Mouse (Mus musculus): ENCODE measurements around the gene Castor1. TPM values are rescaled to one million over a fixed set of nuclear protein-coding genes. Genes with fewer than 3 reads are reported as not detected.
A peak's percentile ranks its signal among the peaks of the same experiment; 100 is the strongest.

Castor1 gene
- polyA plus RNA-seq, 1 experiment from 2014 or later, result 10.3 TPM

DNA sequence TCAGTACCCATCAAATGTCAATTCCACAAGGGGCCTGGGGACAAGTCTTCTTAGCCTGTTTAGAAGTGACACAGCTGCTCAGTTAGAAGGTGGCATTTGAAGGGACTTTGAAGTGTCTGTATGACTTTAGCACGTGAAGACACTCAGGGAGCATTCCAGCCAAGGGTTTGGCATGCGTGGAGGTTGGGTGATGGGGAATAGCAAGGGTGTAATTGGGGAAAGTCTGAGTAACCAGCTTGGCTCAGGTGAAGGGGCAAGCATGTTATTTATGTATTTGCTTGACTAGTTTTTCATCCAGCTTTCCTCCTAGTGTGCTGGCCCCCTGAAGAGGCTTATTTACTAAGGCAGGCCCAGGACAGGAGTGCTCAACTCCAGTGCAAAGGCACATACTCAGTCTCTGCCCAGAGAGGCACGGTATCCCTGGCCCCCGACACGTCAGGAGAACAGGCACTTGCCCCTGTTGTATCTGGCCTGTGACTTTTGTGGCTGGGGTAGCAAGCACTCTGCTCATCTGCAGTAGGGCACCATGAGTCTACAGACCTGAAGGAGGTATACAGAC is 12.8 kb upstream of the Castor1 start:
- H3K9me3 ChIP-seq (ENCODE audit: control insufficient read depth), result no peaks in the 10 kb centered on the region
- no peak overlapping the region for H3K4me2 ChIP-seq (replicated peaks; ENCODE audit: low read depth)
- no peak for ATAC-seq
- no peaks in the 10 kb centered on the region for H3K27me3 ChIP-seq (replicated peaks; ENCODE audit: control insufficient read depth, insufficient read depth, low read length)
- H3K36me3 ChIP-seq (ENCODE audit: control insufficient read depth, insufficient read depth), result peaks cover 44% of the 10 kb centered on the region
- no peak overlapping the region for H3K4me3 ChIP-seq (ENCODE audit: low read depth, low read length)
- H3K4me1 ChIP-seq (replicated peaks; ENCODE audit: control insufficient read depth, insufficient read depth, low read length), result peaks cover 3% of the 10 kb centered on the region; the same call in 1 of the 2 replicates
- no peak overlapping the region for H3K27ac ChIP-seq (ENCODE audit: low read depth, low read length)
- no peak overlapping the region for H3K9ac ChIP-seq (ENCODE audit: low read depth, low read length)
- no peak for TF ChIP-seq CTCF (IDR thresholded peaks at IDR 0.05; ENCODE audit: low read depth)
- WGBS, result 80% methylated on average over 5 of the region's 5 CpGs

- Histone ChIP-seq H3K36me3 (ENCODE audit: control insufficient read depth, insufficient read depth) (peaks cover 51% of the 10 kb centered on the region), H3K27me3 (replicated peaks; ENCODE audit: control insufficient read depth, insufficient read depth, low read length) (no peaks in the 10 kb centered on the region), H3K9ac (ENCODE audit: low read depth, low read length) (no peak overlapping the region), H3K4me3 (ENCODE audit: low read depth, low read length) (no peak overlapping the region), H3K9me3 (ENCODE audit: control insufficient read depth) (no peaks in the 10 kb centered on the region), H3K4me1 (replicated peaks; ENCODE audit: control insufficient read depth, insufficient read depth, low read length) (peaks cover 3% of the 10 kb centered on the region; the same call in 1 of the 2 replicates), H3K27ac (ENCODE audit: low read depth, low read length) (no peak overlapping the region), H3K4me2 (replicated peaks; ENCODE audit: low read depth) (no peak overlapping the region)
- TF ChIP-seq CTCF (IDR thresholded peaks at IDR 0.05; ENCODE audit: low read depth), result no peak
- no peak for ATAC-seq
- WGBS, result 84% methylated on average over 7 of the region's 7 CpGs
Measured at GRCm38 (mm10) chr11:4205951-4206350, 12.1 kb upstream of the Castor1 start.

- Histone ChIP-seq H3K27me3 (replicated peaks; ENCODE audit: control insufficient read depth, insufficient read depth, low read length) (no peaks in the 10 kb centered on the region), H3K4me3 (ENCODE audit: low read depth, low read length) (no peak overlapping the region), H3K36me3 (ENCODE audit: control insufficient read depth, insufficient read depth) (peaks cover 58% of the 10 kb centered on the region), H3K27ac (ENCODE audit: low read depth, low read length) (no peak overlapping the region), H3K9ac (ENCODE audit: low read depth, low read length) (no peak overlapping the region), H3K4me1 (replicated peaks; ENCODE audit: control insufficient read depth, insufficient read depth, low read length) (peaks cover 3% of the 10 kb centered on the region; the same call in 1 of the 2 replicates), H3K9me3 (ENCODE audit: control insufficient read depth) (no peaks in the 10 kb centered on the region), H3K4me2 (replicated peaks; ENCODE audit: low read depth) (no peak overlapping the region)
- 65% methylated on average over 6 of the region's 6 CpGs for WGBS
- ATAC-seq, result no peak
- no peak for TF ChIP-seq CTCF (IDR thresholded peaks at IDR 0.05; ENCODE audit: low read depth)
Measured at GRCm38 (mm10) chr11:4206563-4206962, 11.5 kb upstream of the Castor1 start.

DNA sequence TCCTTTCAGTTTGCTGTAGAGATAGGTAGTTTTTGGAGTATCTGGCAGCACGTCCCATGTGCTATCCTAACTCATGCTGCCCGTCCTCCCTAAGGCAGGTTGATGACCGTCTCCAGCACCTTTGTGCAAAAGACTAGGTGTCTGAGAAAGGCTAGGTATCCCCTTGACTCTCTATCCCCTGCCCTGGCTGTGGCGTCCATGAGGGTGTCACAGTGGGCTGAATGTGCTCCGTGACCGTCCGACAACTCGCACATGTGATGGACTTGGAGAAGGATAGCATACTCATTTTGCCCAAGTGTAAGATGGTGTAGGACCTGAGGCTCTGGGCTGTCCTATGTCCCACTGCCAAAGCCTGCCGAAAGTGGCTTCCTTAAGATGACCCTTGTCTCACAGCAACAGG is 10.4 kb upstream of the Castor1 start:
- Histone ChIP-seq H3K4me3 (ENCODE audit: low read depth, low read length) (no peak overlapping the region), H3K9me3 (ENCODE audit: control insufficient read depth) (no peaks in the 10 kb centered on the region), H3K4me1 (replicated peaks; ENCODE audit: control insufficient read depth, insufficient read depth, low read length) (no peaks in the 10 kb centered on the region; the same call in 1 of the 2 replicates), H3K4me2 (replicated peaks; ENCODE audit: low read depth) (no peak overlapping the region), H3K9ac (ENCODE audit: low read depth, low read length) (no peak overlapping the region), H3K36me3 (ENCODE audit: control insufficient read depth, insufficient read depth) (peaks cover 67% of the 10 kb centered on the region), H3K27ac (ENCODE audit: low read depth, low read length) (no peak overlapping the region), H3K27me3 (replicated peaks; ENCODE audit: control insufficient read depth, insufficient read depth, low read length) (no peaks in the 10 kb centered on the region)
- no peak for TF ChIP-seq CTCF (IDR thresholded peaks at IDR 0.05; ENCODE audit: low read depth)
- 94% methylated on average over 9 of the region's 9 CpGs for WGBS
- no peak for ATAC-seq

- Histone ChIP-seq H3K4me1 (replicated peaks; ENCODE audit: control insufficient read depth, insufficient read depth, low read length) (no peaks in the 10 kb centered on the region), H3K4me2 (replicated peaks; ENCODE audit: low read depth) (no peak overlapping the region), H3K27ac (ENCODE audit: low read depth, low read length) (no peak overlapping the region), H3K9me3 (ENCODE audit: control insufficient read depth) (no peaks in the 10 kb centered on the region), H3K27me3 (replicated peaks; ENCODE audit: control insufficient read depth, insufficient read depth, low read length) (no peaks in the 10 kb centered on the region), H3K9ac (ENCODE audit: low read depth, low read length) (no peak overlapping the region), H3K36me3 (ENCODE audit: control insufficient read depth, insufficient read depth) (peaks cover 86% of the 10 kb centered on the region), H3K4me3 (ENCODE audit: low read depth, low read length) (no peak overlapping the region)
- peak; percentile 76 for TF ChIP-seq CTCF (IDR thresholded peaks at IDR 0.05; ENCODE audit: low read depth)
- no peak for ATAC-seq
- 74% methylated on average over 5 of the region's 5 CpGs for WGBS
Measured at GRCm38 (mm10) chr11:4209556-4209955, 8.5 kb upstream of the Castor1 start.

DNA sequence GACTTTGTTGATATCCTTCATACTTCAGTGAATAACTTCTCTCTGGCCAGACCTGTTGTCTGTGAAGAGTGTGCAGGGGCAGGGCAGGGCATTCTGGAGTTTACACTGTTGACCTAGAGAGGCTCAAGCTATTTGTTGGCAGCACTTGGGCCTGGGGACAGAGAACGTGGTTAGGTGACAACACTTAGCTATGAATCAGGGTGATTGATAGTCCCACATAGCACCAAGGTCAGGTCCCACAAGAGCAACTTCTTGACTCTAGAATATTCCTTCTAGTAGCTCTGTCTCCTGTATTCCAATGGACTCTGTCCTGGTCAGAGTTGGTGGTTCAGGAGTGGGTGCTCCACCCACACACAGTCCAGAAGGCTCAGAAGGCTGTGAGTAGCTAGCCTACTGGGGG is 7.2 kb upstream of the Castor1 start:
- H3K36me3 ChIP-seq (ENCODE audit: control insufficient read depth, insufficient read depth), result peaks cover 98% of the 10 kb centered on the region
- ATAC-seq, result peak; percentile 28; the same call in 1 of the 2 replicates
- 48% methylated on average over 1 of the region's 1 CpGs for WGBS

More for the DNA sequence above, 7.2 kb upstream of the Castor1 start:
- no peaks in the 10 kb centered on the region for H3K4me1 ChIP-seq (replicated peaks; ENCODE audit: control insufficient read depth, insufficient read depth, low read length)
- no peak for TF ChIP-seq CTCF (IDR thresholded peaks at IDR 0.05; ENCODE audit: low read depth)
- no peaks in the 10 kb centered on the region for H3K27me3 ChIP-seq (replicated peaks; ENCODE audit: control insufficient read depth, insufficient read depth, low read length)
- no peak overlapping the region for H3K4me2 ChIP-seq (replicated peaks; ENCODE audit: low read depth)
- no peak overlapping the region for H3K9ac ChIP-seq (ENCODE audit: low read depth, low read length)
- H3K27ac ChIP-seq (ENCODE audit: low read depth, low read length), result peak overlapping the region; percentile 54; the same call in 1 of the 2 replicates
- no peaks in the 10 kb centered on the region for H3K9me3 ChIP-seq (ENCODE audit: control insufficient read depth)
- H3K4me3 ChIP-seq (ENCODE audit: low read depth, low read length), result no peak overlapping the region

Data from intestine, postnatal 0 days (tissue).